Mouse (Mus musculus): ENCODE measurements at regions not wholly inside any gene's neighbourhood (a gene's known extent, or its start where the extent isn't known, plus 50 kb on each side); places are given as distances from the start of the nearest gene placed in this dataset.
"Not testable (repeated sequence)": the region's sequence is repeated elsewhere in the genome, so short reads cannot be mapped to it uniquely, and the experiment has no call there.

GRCm38 (mm10) chr3:155815693-155816092 lies 722.5 kb downstream of the Lrriq3 start:
- TF ChIP-seq CTCF (IDR thresholded peaks at IDR 0.05; ENCODE audit: borderline replicate concordance, extremely low read depth, insufficient read depth, insufficient read length) (no peak), POLR2A (IDR thresholded peaks at IDR 0.05; ENCODE audit: borderline replicate concordance, extremely low read depth, insufficient read depth, insufficient read length, poor library complexity, severe bottlenecking) (no peak)
- DNase-seq (ENCODE audit: low read depth) = no peak

GRCm38 (mm10) chr3:155824863-155825262 lies 731.6 kb downstream of the Lrriq3 start:
- TF ChIP-seq CTCF (IDR thresholded peaks at IDR 0.05; ENCODE audit: borderline replicate concordance, extremely low read depth, insufficient read depth, insufficient read length) (no peak), POLR2A (IDR thresholded peaks at IDR 0.05; ENCODE audit: borderline replicate concordance, extremely low read depth, insufficient read depth, insufficient read length, poor library complexity, severe bottlenecking) (no peak)
- no peak for DNase-seq (ENCODE audit: low read depth)

DNA sequence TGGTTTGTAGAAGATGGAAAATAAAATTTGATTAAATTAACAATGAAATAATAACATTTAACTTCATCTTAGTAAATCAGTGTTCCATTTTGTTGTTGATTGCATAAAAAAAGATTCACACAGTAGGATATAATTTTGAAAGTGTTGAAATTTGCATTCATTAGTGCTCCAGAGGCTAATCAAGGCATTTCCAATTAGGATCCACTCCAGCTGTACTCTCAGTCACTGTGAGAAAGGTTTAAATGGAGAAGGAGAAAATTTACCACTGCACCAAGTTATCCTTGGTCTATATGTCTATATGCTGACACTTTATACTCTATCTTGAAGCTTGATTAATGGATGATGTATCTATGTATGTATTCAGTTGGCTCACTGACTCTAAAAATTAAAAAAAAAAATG lies 695.3 kb upstream of the Negr1 start:
- DNase-seq (ENCODE audit: low read depth) = peak; percentile 58
- no peak for TF ChIP-seq POLR2A (IDR thresholded peaks at IDR 0.05; ENCODE audit: borderline replicate concordance, extremely low read depth, insufficient read depth, insufficient read length, poor library complexity, severe bottlenecking)
- TF ChIP-seq CTCF (IDR thresholded peaks at IDR 0.05; ENCODE audit: borderline replicate concordance, extremely low read depth, insufficient read depth, insufficient read length) = no peak

- TF ChIP-seq CTCF (IDR thresholded peaks at IDR 0.05; ENCODE audit: borderline replicate concordance, extremely low read depth, insufficient read depth, insufficient read length) (no peak), POLR2A (IDR thresholded peaks at IDR 0.05; ENCODE audit: borderline replicate concordance, extremely low read depth, insufficient read depth, insufficient read length, poor library complexity, severe bottlenecking) (no peak)
- DNase-seq (ENCODE audit: low read depth) = no peak
These were observed 685.9 kb upstream of the Negr1 start for GRCm38 (mm10) chr3:155875696-155876095.

- TF ChIP-seq POLR2A (IDR thresholded peaks at IDR 0.05; ENCODE audit: borderline replicate concordance, extremely low read depth, insufficient read depth, insufficient read length, poor library complexity, severe bottlenecking) (no peak), CTCF (IDR thresholded peaks at IDR 0.05; ENCODE audit: borderline replicate concordance, extremely low read depth, insufficient read depth, insufficient read length) (no peak)
- peak; percentile 44 for DNase-seq (ENCODE audit: low read depth)
These were observed 683.2 kb upstream of the Negr1 start for GRCm38 (mm10) chr3:155878401-155878800.

DNA sequence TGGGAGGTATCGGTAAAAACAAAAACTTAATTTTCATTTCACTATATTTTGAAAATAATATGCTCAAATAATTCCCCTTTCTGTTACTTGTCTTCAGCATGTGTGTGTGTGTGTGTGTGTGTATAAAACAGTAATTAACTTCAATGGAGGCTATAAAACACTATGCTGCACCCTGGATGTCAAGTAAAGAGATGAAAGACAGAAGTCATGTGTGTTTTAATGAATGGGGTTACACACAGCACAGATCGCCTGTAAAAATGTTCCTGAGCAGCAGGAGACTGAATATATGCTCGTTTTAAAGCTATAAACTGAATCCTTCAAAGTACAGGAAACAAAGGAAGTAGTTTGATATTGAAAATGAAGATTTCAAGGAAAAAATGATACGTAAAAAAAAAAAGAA lies 680.9 kb upstream of the Negr1 start:
- TF ChIP-seq POLR2A (IDR thresholded peaks at IDR 0.05; ENCODE audit: borderline replicate concordance, extremely low read depth, insufficient read depth, insufficient read length, poor library complexity, severe bottlenecking) (no peak), CTCF (IDR thresholded peaks at IDR 0.05; ENCODE audit: borderline replicate concordance, extremely low read depth, insufficient read depth, insufficient read length) (no peak)
- no peak for DNase-seq (ENCODE audit: low read depth)

- no peak for DNase-seq (ENCODE audit: low read depth)
- TF ChIP-seq CTCF (IDR thresholded peaks at IDR 0.05; ENCODE audit: borderline replicate concordance, extremely low read depth, insufficient read depth, insufficient read length) (no peak), POLR2A (IDR thresholded peaks at IDR 0.05; ENCODE audit: borderline replicate concordance, extremely low read depth, insufficient read depth, insufficient read length, poor library complexity, severe bottlenecking) (no peak)
These were observed 645.6 kb upstream of the Negr1 start for GRCm38 (mm10) chr3:155915981-155916380.

GRCm38 (mm10) chr3:155942896-155943295 lies 618.7 kb upstream of the Negr1 start:
- DNase-seq (ENCODE audit: low read depth) = no peak
- TF ChIP-seq POLR2A (IDR thresholded peaks at IDR 0.05; ENCODE audit: borderline replicate concordance, extremely low read depth, insufficient read depth, insufficient read length, poor library complexity, severe bottlenecking) = no peak
- TF ChIP-seq CTCF (IDR thresholded peaks at IDR 0.05; ENCODE audit: borderline replicate concordance, extremely low read depth, insufficient read depth, insufficient read length) = no peak

GRCm38 (mm10) chr3:155944042-155944735 lies 617.4 kb upstream of the Negr1 start:
- peak; percentile 1 for DNase-seq (ENCODE audit: low read depth)
- no peak for TF ChIP-seq POLR2A (IDR thresholded peaks at IDR 0.05; ENCODE audit: borderline replicate concordance, extremely low read depth, insufficient read depth, insufficient read length, poor library complexity, severe bottlenecking)
- TF ChIP-seq CTCF (IDR thresholded peaks at IDR 0.05; ENCODE audit: borderline replicate concordance, extremely low read depth, insufficient read depth, insufficient read length) = no peak

- TF ChIP-seq CTCF (IDR thresholded peaks at IDR 0.05; ENCODE audit: borderline replicate concordance, extremely low read depth, insufficient read depth, insufficient read length) (no peak), POLR2A (IDR thresholded peaks at IDR 0.05; ENCODE audit: borderline replicate concordance, extremely low read depth, insufficient read depth, insufficient read length, poor library complexity, severe bottlenecking) (no peak)
- no peak for DNase-seq (ENCODE audit: low read depth)
These were observed 616.4 kb upstream of the Negr1 start for GRCm38 (mm10) chr3:155945188-155945587.

DNA sequence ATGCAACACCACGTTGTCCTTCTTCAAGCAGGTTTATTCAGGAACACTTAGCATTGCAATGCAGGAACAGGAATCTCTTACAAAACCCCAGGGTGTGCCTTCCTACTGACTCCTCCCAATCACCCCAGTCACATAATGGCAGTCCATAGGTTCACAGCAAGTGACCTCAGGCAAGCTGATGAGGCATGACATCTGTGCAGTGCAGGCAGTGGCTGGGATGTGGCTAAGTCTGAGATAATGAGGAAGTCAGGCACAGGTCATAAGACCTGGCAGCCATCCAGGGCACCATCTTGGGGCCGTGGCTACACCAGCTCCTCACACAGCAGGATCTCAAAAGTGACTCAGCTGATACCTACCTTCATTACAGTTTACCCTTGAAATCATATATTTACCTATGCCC lies 599.1 kb upstream of the Negr1 start:
- DNase-seq (ENCODE audit: low read depth) = not testable (repeated sequence)

DNA sequence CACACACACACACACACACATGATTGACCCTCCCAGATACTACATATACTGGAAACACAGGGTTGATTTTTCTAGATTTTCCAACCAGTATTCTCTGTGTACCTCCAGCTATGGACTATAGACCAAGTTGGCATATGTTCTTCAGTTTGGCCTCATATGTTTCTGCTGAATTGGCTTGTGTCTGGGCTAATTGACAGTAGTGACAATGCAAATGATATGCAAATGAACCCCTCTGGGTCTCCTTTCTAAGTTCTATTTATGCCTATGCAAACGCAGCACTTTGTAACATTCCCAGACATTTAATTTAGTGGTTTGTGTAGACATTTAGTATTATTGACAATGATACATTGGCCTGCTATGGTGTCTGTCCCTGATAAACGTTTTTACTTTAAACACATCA lies 582.0 kb upstream of the Negr1 start:
- TF ChIP-seq POLR2A (IDR thresholded peaks at IDR 0.05; ENCODE audit: borderline replicate concordance, extremely low read depth, insufficient read depth, insufficient read length, poor library complexity, severe bottlenecking) (no peak), CTCF (IDR thresholded peaks at IDR 0.05; ENCODE audit: borderline replicate concordance, extremely low read depth, insufficient read depth, insufficient read length) (no peak)
- peak; percentile 68 for DNase-seq (ENCODE audit: low read depth)
